Mouse (Mus musculus) ES-Bruce4 (cell line): Measurements from ENCODE around the gene A930002H24Rik.

Experiments used
- CTCF ChIP-seq: IDR thresholded peaks from one replicate; pipeline ENCODE4 v1.8.1; 2011; ENCODE audit warnings: low read depth, low read length
- EP300 ChIP-seq: IDR thresholded peaks from 2 replicates; pipeline ENCODE4 v1.6.1; 2011; ENCODE audit warnings: low read depth, low read length; ENCODE audit not compliant: insufficient read depth
- POLR2A ChIP-seq: IDR thresholded peaks from one replicate; pipeline ENCODE4 v1.8.1; 2011; ENCODE audit warnings: low read length; ENCODE audit not compliant: insufficient read depth

GRCm38 (mm10) chr17:63849566-63849965 is 14.0 kb downstream of the A930002H24Rik start:
- no peak for TF ChIP-seq CTCF
- peak; percentile 74 for TF ChIP-seq POLR2A
- peak; percentile 64; the same call in 1 of the 2 replicates for TF ChIP-seq EP300
